Mouse (Mus musculus): ENCODE results near the gene Twf1. TPM values are rescaled to one million over a fixed set of nuclear protein-coding genes. Genes with fewer than 3 reads are reported as not detected.

Twf1 gene
- polyA plus RNA-seq (2015; fragmentation: Illumina TruSeq; extraction: RNeasy Lipid Tissue Mini Kit (QIAGEN cat#74804); ENCODE audit: insufficient read depth, low replicate concordance), result 51.1 TPM

DNA sequence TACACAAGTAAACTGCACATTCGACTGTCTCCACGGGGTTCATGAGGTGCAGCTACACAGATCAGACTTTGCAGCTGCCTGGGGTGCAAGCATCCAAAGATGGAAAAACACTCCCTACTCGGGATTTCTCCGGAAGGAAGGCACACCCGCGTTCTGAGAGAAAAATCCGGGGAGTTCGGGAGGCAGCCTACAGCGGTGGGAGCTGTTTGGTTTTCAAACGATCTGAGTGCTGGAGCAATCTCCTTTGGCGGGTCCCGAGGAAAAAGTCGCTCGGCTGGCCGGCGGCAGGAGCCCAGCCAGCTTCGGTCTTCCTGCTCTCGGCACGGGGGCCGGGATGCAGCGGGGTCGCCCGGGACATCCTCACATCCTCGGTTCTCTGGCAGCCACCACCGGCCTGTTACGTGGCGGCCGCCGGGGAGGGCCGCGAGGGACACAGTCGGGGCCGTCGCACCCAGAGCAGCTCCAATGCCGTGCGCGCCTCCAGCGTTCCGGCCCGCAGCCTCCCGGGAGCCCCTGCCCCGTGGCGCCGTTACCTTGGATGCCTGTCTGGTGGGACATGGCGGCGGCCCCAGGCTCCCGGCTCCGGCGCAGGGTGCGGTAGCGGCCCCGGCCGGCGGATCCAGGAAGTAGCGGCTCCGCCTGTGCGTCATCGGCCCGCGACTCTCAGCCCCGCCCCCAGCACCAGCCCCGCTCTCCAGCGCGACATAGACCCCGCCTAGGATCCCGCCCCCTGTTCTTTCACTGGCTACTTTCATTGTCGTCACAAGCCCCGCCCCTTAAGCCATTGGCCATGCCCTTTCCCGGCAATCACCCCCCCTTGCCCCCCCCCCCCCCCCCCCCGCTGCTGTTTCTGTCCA, at the start of gene Twf1:
Twf1 (minus strand) TSS at position 671 of the 857 bp plus-strand sequence.

DNA sequence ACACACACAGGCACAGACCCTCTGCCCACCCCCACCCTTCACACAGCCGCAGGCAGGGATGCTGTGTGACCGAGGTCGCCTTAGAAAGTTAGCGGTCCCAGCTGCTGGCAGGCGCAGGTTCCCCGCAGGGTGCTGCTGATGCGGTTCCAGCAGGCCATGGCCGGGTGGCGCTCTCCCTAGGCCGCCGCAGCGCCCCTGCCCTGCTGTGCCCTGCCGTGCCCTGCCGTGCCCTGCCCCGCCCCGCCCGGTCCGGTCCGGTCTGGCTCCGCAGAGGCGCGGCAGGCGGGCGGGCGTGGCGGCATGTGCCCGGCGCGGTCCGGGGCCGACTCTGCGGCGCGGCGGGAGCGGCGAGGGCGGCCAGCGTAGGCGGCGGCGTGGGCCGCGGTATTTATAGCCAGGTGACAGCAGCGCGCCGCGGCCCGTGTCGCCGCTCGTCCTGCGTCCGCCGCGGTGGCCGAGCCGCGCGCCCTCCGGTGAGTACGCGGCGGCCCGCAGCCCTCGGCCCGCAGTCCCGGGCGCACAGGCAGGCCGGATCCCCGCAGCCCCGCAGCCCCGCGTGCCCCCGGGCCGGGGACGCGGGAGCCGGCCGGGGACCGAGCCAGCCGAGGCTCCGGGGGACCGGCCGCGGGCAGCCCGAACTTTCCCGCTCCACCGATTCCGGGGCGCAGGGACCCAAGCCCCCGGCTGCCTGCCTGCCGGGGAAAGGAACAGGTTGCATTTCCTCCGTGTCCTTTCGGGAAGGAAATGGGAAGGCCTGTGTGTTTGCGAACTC, 39.3 kb upstream of the Twf1 start, which contains the start of gene Tmem117:
Tmem117 (plus strand) TSS at position 403 of the 772 bp plus-strand sequence.

DNA sequence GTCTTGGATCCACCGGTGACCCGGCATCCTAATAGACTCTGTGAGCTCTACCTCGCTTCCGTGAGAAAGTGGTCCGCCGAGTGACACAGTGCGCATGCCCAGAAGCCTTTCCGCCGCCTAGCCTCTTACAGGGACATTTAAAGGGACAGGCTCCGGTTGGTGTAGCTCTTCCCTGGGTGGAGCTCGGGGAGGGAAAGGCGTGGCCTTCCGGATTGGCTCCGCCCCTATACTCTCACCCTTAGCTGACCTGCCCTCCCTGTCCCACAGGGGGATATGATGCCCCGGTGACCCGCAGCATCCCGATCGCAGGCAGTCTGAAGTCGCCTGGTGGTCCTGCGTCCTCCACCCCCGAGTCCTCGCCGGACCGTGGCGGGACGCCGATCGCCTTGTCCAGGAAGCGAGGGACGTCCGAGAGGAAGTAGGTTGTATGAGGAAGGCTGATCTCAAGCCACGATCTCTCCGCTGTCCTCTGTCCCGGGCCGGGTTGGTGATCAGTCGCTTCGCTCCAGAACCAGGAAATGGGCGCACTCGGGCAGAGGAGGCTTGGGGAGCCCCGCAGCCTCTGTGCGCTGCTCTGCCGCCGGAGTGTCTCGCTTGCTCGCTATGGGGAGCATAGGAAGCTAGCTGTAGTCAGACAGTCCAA, 46.2 kb downstream of the Twf1 start, which contains the start of the genes Pus7l and Irak4:
Pus7l (minus strand) TSS at position 139 of the 643 bp plus-strand sequence.
Irak4 (plus strand) TSS at position 235 of the 643 bp plus-strand sequence.

Other genes starting within 250 kb of the Twf1 start
- gene Adamts20, start 124.5 kb downstream of the Twf1 start, polyA plus RNA-seq (2015; fragmentation: Illumina TruSeq; extraction: RNeasy Lipid Tissue Mini Kit (QIAGEN cat#74804); ENCODE audit: insufficient read depth, low replicate concordance), result 0.81 TPM
- 7.8 TPM for gene Pus7l, start 46.3 kb downstream of the Twf1 start, polyA plus RNA-seq (2015; fragmentation: Illumina TruSeq; extraction: RNeasy Lipid Tissue Mini Kit (QIAGEN cat#74804); ENCODE audit: insufficient read depth, low replicate concordance)
- gene Irak4, start 46.2 kb downstream of the Twf1 start, polyA plus RNA-seq (2015; fragmentation: Illumina TruSeq; extraction: RNeasy Lipid Tissue Mini Kit (QIAGEN cat#74804); ENCODE audit: insufficient read depth, low replicate concordance), result 26.3 TPM
- gene Tmem117, start 39.3 kb upstream of the Twf1 start, polyA plus RNA-seq (2015; fragmentation: Illumina TruSeq; extraction: RNeasy Lipid Tissue Mini Kit (QIAGEN cat#74804); ENCODE audit: insufficient read depth, low replicate concordance), result 0.17 TPM